Mouse (Mus musculus) lung, postnatal 0 days (tissue): Measurements from ENCODE around the gene Setd3.

Experiments
- CTCF ChIP-seq: IDR thresholded peaks from 2 replicates; pipeline ENCODE4 v1.5.1; 2016; ENCODE audit warnings: antibody characterized with exemption, mild to moderate bottlenecking
- EP300 ChIP-seq: IDR thresholded peaks from 2 replicates; pipeline ENCODE4 v1.6.1; 2016; ENCODE audit warnings: antibody characterized with exemption, mild to moderate bottlenecking, control low read depth

- no peak for TF ChIP-seq CTCF
- TF ChIP-seq EP300 = no peak
Observed at GRCm38 (mm10) chr12:108174606-108175505, 4.3 kb downstream of the Setd3 start.
